Mouse (Mus musculus): ENCODE results near the gene Pptc7. TPM values are rescaled to one million over a fixed set of nuclear protein-coding genes. Genes with fewer than 3 reads are reported as not detected.
A peak's percentile ranks its signal among the peaks of the same experiment; 100 is the strongest.

Pptc7 gene
- polyA plus RNA-seq, 1 experiment: 27.9 TPM

DNA sequence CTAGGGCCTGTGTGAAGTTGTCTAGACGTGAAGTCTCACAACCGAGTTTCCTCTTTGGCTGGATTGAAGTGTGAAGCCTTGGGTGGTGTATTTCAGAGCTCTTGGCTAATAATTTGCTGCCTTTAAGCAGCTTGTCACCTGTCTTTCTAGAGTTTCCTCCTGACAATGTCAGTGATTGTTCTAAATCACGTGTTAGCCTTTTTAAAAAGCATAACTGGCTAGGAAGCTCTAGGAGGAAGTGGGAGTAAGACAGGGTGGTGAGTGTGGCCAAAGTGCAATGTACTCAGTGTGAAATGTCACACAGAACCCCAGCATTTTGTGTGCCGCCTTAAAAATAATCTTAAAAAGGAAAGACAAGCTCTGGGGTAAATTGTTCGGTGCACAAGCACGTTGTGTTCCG lies 59.6 kb downstream of the Pptc7 start:
- TF ChIP-seq POLR2A (IDR thresholded peaks at IDR 0.05; ENCODE audit: extremely low read depth, insufficient read depth, low read length) (no peak), CTCF (IDR thresholded peaks at IDR 0.05; ENCODE audit: extremely low read depth, insufficient read depth, low read length) (no peak)
- Histone ChIP-seq H3K4me1 (ENCODE audit: control insufficient read depth, insufficient read depth, low read length) (no peaks in the 10 kb centered on the region), H3K27ac (ENCODE audit: insufficient read depth, low read length) (no peak overlapping the region), H3K4me3 (ENCODE audit: insufficient read depth, low read length) (no peak overlapping the region)

DNA sequence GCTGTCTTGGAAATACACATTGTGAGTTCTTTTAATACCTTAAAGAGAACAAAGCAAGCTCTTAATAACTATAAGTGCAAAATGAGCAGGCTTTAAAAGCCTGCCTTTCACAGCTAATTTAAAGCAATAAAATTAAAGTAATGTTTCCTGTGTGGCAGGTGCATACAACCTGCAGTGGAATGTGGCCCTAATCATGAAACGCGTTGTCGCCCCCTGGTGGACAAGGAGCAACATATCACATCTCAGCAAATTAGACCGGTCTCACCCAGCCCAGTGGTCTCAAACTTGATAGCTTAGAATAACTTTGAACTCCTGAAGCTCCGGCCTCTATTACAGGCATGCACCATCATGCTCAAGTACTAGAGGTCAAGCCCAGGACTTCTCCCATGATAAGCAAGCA lies 60.1 kb downstream of the Pptc7 start:
- H3K27ac ChIP-seq (ENCODE audit: insufficient read depth, low read length): no peak overlapping the region
- H3K4me3 ChIP-seq (ENCODE audit: insufficient read depth, low read length): no peak overlapping the region
- TF ChIP-seq POLR2A (IDR thresholded peaks at IDR 0.05; ENCODE audit: extremely low read depth, insufficient read depth, low read length) (no peak), CTCF (IDR thresholded peaks at IDR 0.05; ENCODE audit: extremely low read depth, insufficient read depth, low read length) (peak; percentile 87)
- H3K4me1 ChIP-seq (ENCODE audit: control insufficient read depth, insufficient read depth, low read length): no peaks in the 10 kb centered on the region

DNA sequence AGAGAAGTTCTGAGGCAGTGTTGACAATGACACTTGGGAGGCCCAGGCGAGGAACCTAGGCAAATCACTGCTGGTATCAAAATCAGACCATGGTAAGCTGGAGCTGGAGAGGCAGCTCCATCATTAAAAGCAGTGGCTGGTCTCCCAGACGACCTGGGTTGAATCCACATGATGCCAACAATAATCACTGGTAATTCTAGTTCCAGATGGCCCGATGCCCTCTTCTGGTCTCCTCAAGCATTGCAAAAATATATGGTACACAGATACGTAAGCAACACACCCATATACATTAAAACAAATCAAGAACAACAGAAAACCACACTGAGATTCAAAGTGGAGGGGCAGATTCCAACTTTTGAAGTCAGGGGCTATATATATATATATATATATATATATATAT lies 61.6 kb downstream of the Pptc7 start:
- Histone ChIP-seq H3K4me1 (ENCODE audit: control insufficient read depth, insufficient read depth, low read length) (no peaks in the 10 kb centered on the region), H3K27ac (ENCODE audit: insufficient read depth, low read length) (no peak overlapping the region), H3K4me3 (ENCODE audit: insufficient read depth, low read length) (no peak overlapping the region)
- no peak for TF ChIP-seq CTCF (IDR thresholded peaks at IDR 0.05; ENCODE audit: extremely low read depth, insufficient read depth, low read length)
- TF ChIP-seq POLR2A (IDR thresholded peaks at IDR 0.05; ENCODE audit: extremely low read depth, insufficient read depth, low read length): no peak

DNA sequence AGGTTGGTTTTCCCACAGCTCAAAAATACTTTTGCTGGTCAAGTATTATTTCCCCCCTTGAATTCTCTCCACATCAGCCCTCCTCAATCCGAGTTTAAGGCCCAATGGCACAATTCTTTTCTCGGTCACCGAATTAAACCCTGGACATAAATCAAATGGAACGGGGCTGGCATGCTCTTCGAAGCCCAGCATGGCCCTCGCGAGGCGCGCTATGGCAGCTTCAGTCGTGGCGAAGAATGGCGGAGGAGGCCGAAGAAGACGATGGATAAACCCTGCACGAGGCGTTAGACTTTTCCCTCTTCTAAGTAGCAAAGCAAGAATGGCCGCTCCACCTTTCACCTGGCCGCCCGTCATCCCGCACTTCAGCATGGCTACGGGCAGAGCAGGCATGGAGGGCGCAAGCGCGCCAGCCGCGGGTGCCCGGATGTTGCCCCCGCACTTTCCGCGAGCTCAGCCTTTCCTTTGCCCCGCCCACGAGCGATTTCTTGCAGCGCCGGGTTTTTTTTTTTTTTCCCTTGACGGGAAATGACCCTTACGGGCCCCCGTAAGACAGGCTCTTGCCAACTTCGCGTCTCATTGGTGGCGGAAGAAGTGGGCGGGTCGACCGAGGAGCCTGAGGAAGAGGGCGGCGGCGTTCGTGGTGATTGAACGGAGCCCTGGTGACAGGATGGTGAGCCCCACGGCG lies 69.8 kb downstream of the Pptc7 start, which contains the start of the genes Rad9b and Vps29:
Gene Rad9b, minus strand, starts transcription at position 427 of the 685 bp plus-strand sequence.
Gene Vps29, plus strand, starts transcription at position 563 of the 685 bp plus-strand sequence.
- peak within 1 kb of the TSS; percentile 91 for H3K4me3 ChIP-seq (ENCODE audit: insufficient read depth, low read length)
- H3K4me1 ChIP-seq (ENCODE audit: control insufficient read depth, insufficient read depth, low read length): peaks cover 3% of the 10 kb centered on the region
- H3K27ac ChIP-seq (ENCODE audit: insufficient read depth, low read length): peak within 1 kb of the TSS; percentile 79
- peak; percentile 46 for TF ChIP-seq POLR2A (IDR thresholded peaks at IDR 0.05; ENCODE audit: extremely low read depth, insufficient read depth, low read length)
- TF ChIP-seq CTCF (IDR thresholded peaks at IDR 0.05; ENCODE audit: extremely low read depth, insufficient read depth, low read length): no peak

DNA sequence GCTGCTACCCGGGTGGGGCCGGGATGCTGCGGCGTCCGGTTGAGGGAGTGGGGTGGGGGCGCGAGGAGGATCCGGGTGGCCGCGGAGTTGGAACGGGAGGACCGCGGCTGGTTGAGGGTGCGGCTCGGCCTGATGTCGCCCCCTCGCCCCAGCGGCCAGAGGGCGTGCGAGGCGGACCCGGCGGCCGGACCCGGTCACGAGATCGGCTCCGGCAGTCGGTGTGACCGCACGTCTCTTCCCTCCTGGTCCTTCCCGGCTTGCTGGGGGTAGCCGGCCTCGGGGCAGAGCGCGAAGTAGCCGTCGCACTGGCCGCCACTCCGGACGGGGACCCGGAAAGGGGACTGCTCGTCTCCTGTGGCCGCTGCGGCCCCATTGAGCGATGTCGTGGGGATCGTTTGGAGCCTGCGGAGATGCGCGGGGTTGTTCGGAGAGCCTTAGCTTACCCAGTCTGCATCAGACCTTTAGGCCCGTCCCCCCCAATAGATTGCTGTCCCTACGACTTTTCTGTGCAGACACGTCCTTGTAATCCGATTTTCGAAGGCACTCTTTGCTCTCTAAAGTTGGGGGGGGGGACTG lies 70.4 kb downstream of the Pptc7 start:
- H3K4me3 ChIP-seq (ENCODE audit: insufficient read depth, low read length): peak overlapping the region; percentile 91
- H3K4me1 ChIP-seq (ENCODE audit: control insufficient read depth, insufficient read depth, low read length): peaks cover 3% of the 10 kb centered on the region
- TF ChIP-seq POLR2A (IDR thresholded peaks at IDR 0.05; ENCODE audit: extremely low read depth, insufficient read depth, low read length) (no peak), CTCF (IDR thresholded peaks at IDR 0.05; ENCODE audit: extremely low read depth, insufficient read depth, low read length) (no peak)
- peak overlapping the region; percentile 79 for H3K27ac ChIP-seq (ENCODE audit: insufficient read depth, low read length)

DNA sequence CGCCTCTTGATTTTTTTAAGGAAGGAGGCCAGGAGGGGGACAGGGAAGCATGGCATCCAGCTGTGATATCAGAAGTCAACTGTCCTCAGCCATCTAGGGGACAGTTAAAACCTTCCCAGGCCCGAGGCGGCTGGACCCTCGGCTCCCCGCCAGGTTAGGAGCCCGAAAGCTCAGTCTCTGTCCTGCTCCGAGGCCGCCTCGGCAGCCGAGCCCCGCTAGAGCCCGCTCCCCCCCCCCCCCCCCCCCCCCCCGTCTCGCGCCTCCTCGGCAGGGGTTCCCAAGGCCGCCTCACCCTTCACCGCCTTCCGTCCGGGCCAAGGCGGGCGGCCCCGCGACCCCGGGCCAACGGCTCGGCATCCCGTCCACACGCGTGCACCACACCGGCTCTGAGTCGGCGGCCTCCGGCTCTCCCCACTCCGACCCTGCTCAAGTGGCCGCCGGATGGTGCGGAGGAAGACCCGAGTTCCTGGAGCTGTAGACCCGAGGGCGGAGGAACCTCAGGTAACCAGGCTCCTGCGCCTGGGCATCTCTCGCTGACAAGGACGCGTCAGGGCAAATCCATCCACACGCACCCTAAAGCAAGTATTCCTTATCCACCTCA lies 87.5 kb downstream of the Pptc7 start, which contains the start of gene Gpn3:
Gene Gpn3, plus strand, starts transcription at position 286 of the 601 bp plus-strand sequence.
- H3K4me3 ChIP-seq (ENCODE audit: insufficient read depth, low read length): peak within 1 kb of the TSS; percentile 75
- no peak for TF ChIP-seq CTCF (IDR thresholded peaks at IDR 0.05; ENCODE audit: extremely low read depth, insufficient read depth, low read length)
- no peak for TF ChIP-seq POLR2A (IDR thresholded peaks at IDR 0.05; ENCODE audit: extremely low read depth, insufficient read depth, low read length)
- peaks cover 2% of the 10 kb centered on the region; the same call in 1 of the 2 replicates for H3K4me1 ChIP-seq (ENCODE audit: control insufficient read depth, insufficient read depth, low read length)
- peak within 1 kb of the TSS; percentile 75; the same call in 1 of the 2 replicates for H3K27ac ChIP-seq (ENCODE audit: insufficient read depth, low read length)

DNA sequence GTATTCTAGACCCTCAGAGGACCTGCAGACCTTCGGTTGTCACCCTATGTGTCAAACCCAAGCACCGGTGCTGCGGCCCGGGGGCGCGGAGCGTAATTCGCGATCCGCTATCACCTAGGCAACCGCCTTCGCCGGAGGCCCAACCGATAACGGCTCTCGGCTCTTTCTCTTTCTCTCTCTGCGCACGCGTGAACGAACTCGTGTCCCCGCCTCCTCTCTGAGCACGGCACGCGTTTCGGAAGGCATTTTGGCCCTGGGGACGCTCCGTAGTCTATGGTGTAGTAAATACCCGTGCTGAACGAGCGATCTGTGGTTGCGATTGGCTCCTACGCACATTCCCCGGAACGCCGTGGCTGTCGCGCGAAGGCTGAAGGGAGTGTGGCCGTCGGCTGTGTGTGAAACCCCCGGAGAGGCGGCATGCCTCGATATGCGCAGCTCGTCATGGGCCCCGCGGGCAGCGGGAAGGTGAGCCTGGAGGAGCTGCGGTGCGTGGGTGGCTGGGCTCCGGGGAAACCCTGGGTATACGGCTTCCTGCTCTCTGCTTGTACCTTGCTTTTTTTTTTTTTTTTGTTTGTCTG lies 88.1 kb downstream of the Pptc7 start, which contains the start of gene Fam216a:
Gene Fam216a, minus strand, starts transcription at position 173 of the 578 bp plus-strand sequence.
- Histone ChIP-seq H3K27ac (ENCODE audit: insufficient read depth, low read length) (peak within 1 kb of the TSS; percentile 75; the same call in 1 of the 2 replicates), H3K4me3 (ENCODE audit: insufficient read depth, low read length) (peak within 1 kb of the TSS; percentile 75), H3K4me1 (ENCODE audit: control insufficient read depth, insufficient read depth, low read length) (peaks cover 2% of the 10 kb centered on the region; the same call in 1 of the 2 replicates)
- TF ChIP-seq POLR2A (IDR thresholded peaks at IDR 0.05; ENCODE audit: extremely low read depth, insufficient read depth, low read length): peak; percentile 87
- TF ChIP-seq CTCF (IDR thresholded peaks at IDR 0.05; ENCODE audit: extremely low read depth, insufficient read depth, low read length): no peak

DNA sequence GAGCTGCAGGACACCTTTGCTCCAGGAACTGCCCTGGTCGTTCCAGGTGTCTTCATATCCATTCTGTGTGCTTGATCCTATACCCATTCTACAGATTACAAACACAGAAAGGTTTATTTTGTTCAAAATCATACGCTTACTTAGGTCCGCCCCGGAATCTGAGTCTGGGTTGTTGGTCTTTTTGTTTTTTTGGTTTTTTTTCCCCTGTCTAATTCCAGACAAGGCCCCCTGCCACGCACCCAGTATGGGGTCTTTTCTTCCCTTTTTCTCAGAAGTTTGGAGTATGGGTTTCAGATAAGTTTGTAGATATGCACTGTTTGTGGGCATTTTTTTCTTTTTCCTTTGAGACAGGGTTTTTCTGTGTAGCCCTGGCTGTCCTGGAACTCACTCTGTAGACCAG lies 88.7 kb downstream of the Pptc7 start:
- peaks cover 2% of the 10 kb centered on the region; the same call in 1 of the 2 replicates for H3K4me1 ChIP-seq (ENCODE audit: control insufficient read depth, insufficient read depth, low read length)
- TF ChIP-seq CTCF (IDR thresholded peaks at IDR 0.05; ENCODE audit: extremely low read depth, insufficient read depth, low read length) (no peak), POLR2A (IDR thresholded peaks at IDR 0.05; ENCODE audit: extremely low read depth, insufficient read depth, low read length) (no peak)
- H3K4me3 ChIP-seq (ENCODE audit: insufficient read depth, low read length): peak overlapping the region; percentile 75
- H3K27ac ChIP-seq (ENCODE audit: insufficient read depth, low read length): no peak overlapping the region

Other genes with a start within 250 kb of the Pptc7 start
- gene Cux2, start 234.3 kb upstream of the Pptc7 start, polyA plus RNA-seq (2012; rRNA removed): 104 and 109 TPM in 2 replicates
- gene Myl2, start 183.4 kb upstream of the Pptc7 start, polyA plus RNA-seq (2012; rRNA removed): 2.3 and 2.4 TPM in 2 replicates
- 0.17 and 0.44 TPM in 2 replicates for gene Ccdc63, start 143.5 kb upstream of the Pptc7 start, polyA plus RNA-seq (2012; rRNA removed)
- 186 and 195 TPM in 2 replicates for gene Ppp1cc, start 126.1 kb upstream of the Pptc7 start, polyA plus RNA-seq (2012; rRNA removed)
- gene Hvcn1, start 77.6 kb upstream of the Pptc7 start, polyA plus RNA-seq (2012; rRNA removed): 3.6 and 3.9 TPM in 2 replicates
- gene Tctn1, start 19.9 kb upstream of the Pptc7 start, polyA plus RNA-seq (2012; rRNA removed): 28.0 and 29.4 TPM in 2 replicates
- gene Rad9b, start 69.9 kb downstream of the Pptc7 start, polyA plus RNA-seq (2012; rRNA removed): 9.5 and 10.4 TPM in 2 replicates
- gene Vps29, start 70.0 kb downstream of the Pptc7 start, polyA plus RNA-seq (2012; rRNA removed): 183 and 191 TPM in 2 replicates
- gene Gpn3, start 87.5 kb downstream of the Pptc7 start, polyA plus RNA-seq (2012; rRNA removed): 28.4 and 30.4 TPM in 2 replicates
- gene Fam216a, start 88.0 kb downstream of the Pptc7 start, polyA plus RNA-seq (2012; rRNA removed): 96.0 and 98.2 TPM in 2 replicates
- gene Arpc3, start 107.5 kb downstream of the Pptc7 start, polyA plus RNA-seq (2012; rRNA removed): 294 and 320 TPM in 2 replicates
- gene Anapc7, start 137.3 kb downstream of the Pptc7 start, polyA plus RNA-seq (2012; rRNA removed): 34.1 and 38.7 TPM in 2 replicates
- gene Atp2a2, start 217.9 kb downstream of the Pptc7 start, polyA plus RNA-seq (2012; rRNA removed): 354 and 358 TPM in 2 replicates

Measured in cortical plate, adult 2 months (tissue).